Mouse (Mus musculus): Measurements from ENCODE around the gene Cd2. TPM values are rescaled to one million over a fixed set of nuclear protein-coding genes. Genes with fewer than 3 reads are reported as not detected.

Cd2 gene
- polyA plus RNA-seq (2015; fragmentation: Nextera tagmentation; extraction: Ambion mirVana) = 1.2 and 2.2 TPM in 2 replicates

DNA sequence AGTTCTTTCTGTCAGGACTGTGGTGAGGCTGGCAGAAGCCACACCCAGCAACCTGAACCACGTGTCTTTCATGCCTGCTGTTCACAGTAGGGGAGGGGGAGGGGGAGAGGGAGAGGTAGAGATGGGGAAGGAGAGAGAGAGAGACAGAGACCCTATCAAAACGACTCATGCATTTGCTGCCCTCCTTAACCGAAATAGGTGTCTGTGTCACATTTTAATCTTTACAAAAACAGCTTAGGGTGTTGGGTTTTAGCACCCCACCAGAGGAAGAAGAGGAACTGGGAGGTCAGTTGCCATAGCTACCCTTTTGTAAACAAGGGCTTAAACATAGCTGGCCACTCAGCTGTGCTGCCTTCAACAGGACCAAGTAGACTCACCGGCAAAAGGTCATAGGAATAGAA is at the start of gene Cd2:
TSS of gene Cd2 (minus strand) at position 29 of the 401 bp plus-strand sequence.
- 9% methylated on average over 4 of the region's 4 CpGs for WGBS
- no peak for DNase-seq (ENCODE audit: low spot score)
- Histone ChIP-seq H3K4me3 (ENCODE audit: low read depth, low read length) (no peak within 1 kb of the TSS), H3K4me1 (ENCODE audit: insufficient read depth, low read depth, low read length) (no peaks in the 10 kb centered on the region), H3K27ac (ENCODE audit: low read length) (no peak within 1 kb of the TSS), H3K36me3 (ENCODE audit: insufficient read depth, low read length) (no peaks in the 10 kb centered on the region), H3K4me2 (replicated peaks; ENCODE audit: low read depth, low read length) (no peak within 1 kb of the TSS), H3K9me3 (ENCODE audit: low read length) (no peaks in the 10 kb centered on the region), H3K9ac (replicated peaks; ENCODE audit: low read depth) (no peak within 1 kb of the TSS), H3K27me3 (replicated peaks; ENCODE audit: insufficient read depth, low read length) (no peaks in the 10 kb centered on the region)
- TF ChIP-seq EP300 (IDR thresholded peaks at IDR 0.05) (no peak), CTCF (IDR thresholded peaks at IDR 0.05) (no peak)
- no peak for ATAC-seq

DNA sequence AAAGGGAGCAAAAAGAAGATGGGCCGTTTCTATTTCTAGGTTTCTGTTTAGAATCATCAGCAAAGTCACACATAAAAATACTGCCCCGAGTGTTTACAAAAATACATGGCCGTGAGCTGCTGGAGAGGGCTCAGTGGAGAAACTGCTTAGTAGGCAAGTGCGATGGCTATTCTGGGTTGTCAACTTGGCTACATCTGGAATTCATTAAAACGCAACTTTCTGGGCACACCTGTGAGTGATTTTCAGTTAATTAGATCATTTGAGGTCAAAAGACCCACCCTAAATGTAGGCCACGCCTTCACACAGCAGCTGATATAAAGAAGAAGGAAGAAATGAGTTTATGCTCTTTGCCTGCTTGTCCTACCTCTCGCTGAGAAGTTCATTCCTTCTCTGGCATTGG is 40.9 kb upstream of the Cd2 start:
- no peak for TF ChIP-seq EP300 (IDR thresholded peaks at IDR 0.05)
- no peak for TF ChIP-seq CTCF (IDR thresholded peaks at IDR 0.05)

DNA sequence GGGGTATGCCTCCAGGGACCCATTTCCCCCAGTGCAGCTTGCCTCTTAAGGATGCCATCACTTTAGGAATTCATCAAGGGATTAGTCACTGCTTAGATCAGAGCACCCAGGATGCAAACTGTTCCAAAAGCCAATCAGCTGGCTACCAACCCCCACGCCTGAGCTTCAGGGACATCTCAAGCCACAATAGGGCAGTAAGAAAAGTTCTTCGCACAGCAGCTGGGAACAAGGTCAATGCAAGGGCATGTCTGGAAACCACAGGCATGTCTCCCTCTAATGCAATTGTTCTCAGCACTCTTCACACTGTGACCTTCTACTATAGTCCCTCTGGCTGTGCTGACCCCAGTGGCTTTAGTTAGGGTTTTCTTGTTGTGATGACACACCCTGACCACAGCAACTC is 39.5 kb upstream of the Cd2 start:
- Histone ChIP-seq H3K9ac (replicated peaks; ENCODE audit: low read depth) (no peak overlapping the region), H3K36me3 (ENCODE audit: insufficient read depth, low read length) (no peaks in the 10 kb centered on the region), H3K4me2 (replicated peaks; ENCODE audit: low read depth, low read length) (no peak overlapping the region), H3K4me3 (ENCODE audit: low read depth, low read length) (no peak overlapping the region), H3K27me3 (replicated peaks; ENCODE audit: insufficient read depth, low read length) (no peaks in the 10 kb centered on the region), H3K27ac (ENCODE audit: low read length) (no peak overlapping the region), H3K4me1 (ENCODE audit: insufficient read depth, low read depth, low read length) (no peaks in the 10 kb centered on the region), H3K9me3 (ENCODE audit: low read length) (no peaks in the 10 kb centered on the region)
- no peak for TF ChIP-seq CTCF (IDR thresholded peaks at IDR 0.05)
- no peak for TF ChIP-seq EP300 (IDR thresholded peaks at IDR 0.05)
- DNase-seq (ENCODE audit: low spot score) = no peak
- ATAC-seq = no peak
- WGBS = 84% methylated on average over 2 of the region's 2 CpGs

More for the DNA sequence above, 40.9 kb upstream of the Cd2 start:
- no peak overlapping the region for H3K9ac ChIP-seq (replicated peaks; ENCODE audit: low read depth)
- H3K9me3 ChIP-seq (ENCODE audit: low read length) = no peaks in the 10 kb centered on the region
- H3K27me3 ChIP-seq (replicated peaks; ENCODE audit: insufficient read depth, low read length) = no peaks in the 10 kb centered on the region
- no peaks in the 10 kb centered on the region for H3K36me3 ChIP-seq (ENCODE audit: insufficient read depth, low read length)
- H3K27ac ChIP-seq (ENCODE audit: low read length) = no peak overlapping the region
- ATAC-seq = no peak
- no peak for DNase-seq (ENCODE audit: low spot score)
- no peak overlapping the region for H3K4me2 ChIP-seq (replicated peaks; ENCODE audit: low read depth, low read length)
- H3K4me3 ChIP-seq (ENCODE audit: low read depth, low read length) = no peak overlapping the region
- H3K4me1 ChIP-seq (ENCODE audit: insufficient read depth, low read depth, low read length) = no peaks in the 10 kb centered on the region
- WGBS = 76% methylated on average over 7 of the region's 7 CpGs

DNA sequence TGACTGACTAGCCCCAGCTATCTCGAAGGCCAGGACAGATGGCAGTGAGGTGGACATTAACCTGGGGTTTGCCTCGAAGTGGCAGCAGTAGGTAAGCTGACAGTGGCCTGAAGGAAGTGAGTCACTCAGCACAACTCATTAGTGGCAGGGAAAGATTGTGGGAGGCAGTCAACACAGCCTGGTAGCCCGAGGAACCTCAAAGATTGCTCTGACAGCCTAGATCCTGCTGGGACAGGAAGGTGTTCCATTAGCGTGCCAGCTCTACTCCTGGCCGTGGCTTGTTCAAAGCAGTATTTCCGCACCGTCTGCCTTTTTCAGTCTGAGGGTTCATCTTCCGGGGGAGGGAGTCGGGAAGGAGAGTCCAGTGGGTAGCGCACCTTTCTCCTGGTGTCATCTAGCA is 34.7 kb upstream of the Cd2 start:
- H3K4me3 ChIP-seq (ENCODE audit: low read depth, low read length) = no peak overlapping the region
- ATAC-seq (no peak), DNase-seq (ENCODE audit: low spot score) (no peak)
- no peaks in the 10 kb centered on the region for H3K27me3 ChIP-seq (replicated peaks; ENCODE audit: insufficient read depth, low read length)
- WGBS = 66% methylated on average over 10 of the region's 10 CpGs
- H3K4me2 ChIP-seq (replicated peaks; ENCODE audit: low read depth, low read length) = no peak overlapping the region
- TF ChIP-seq CTCF (IDR thresholded peaks at IDR 0.05) (no peak), EP300 (IDR thresholded peaks at IDR 0.05) (no peak)
- H3K36me3 ChIP-seq (ENCODE audit: insufficient read depth, low read length) = no peaks in the 10 kb centered on the region
- H3K9ac ChIP-seq (replicated peaks; ENCODE audit: low read depth) = no peak overlapping the region
- H3K27ac ChIP-seq (ENCODE audit: low read length) = no peak overlapping the region
- peaks cover 5% of the 10 kb centered on the region; the same call in 1 of the 2 replicates for H3K4me1 ChIP-seq (ENCODE audit: insufficient read depth, low read depth, low read length)
- H3K9me3 ChIP-seq (ENCODE audit: low read length) = no peaks in the 10 kb centered on the region

DNA sequence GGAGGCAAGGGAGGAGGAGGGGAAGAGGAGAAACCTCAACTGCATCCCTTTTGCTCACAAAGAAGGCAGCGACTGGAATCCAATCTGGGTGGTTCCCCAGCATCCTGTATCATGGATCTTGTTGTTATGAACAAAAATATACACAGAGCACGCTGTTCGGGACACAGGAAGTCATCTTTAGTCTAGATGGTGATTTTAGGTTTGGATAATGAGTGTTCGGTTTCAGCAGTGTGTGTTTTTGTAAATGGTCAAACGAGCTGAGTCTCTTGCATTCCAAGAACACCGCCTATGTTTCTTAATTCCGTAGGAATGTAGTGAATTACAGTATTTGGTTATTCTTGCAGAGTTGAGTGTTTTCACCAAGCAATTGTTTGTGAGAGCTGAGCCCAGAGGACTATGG is 33.1 kb upstream of the Cd2 start:
- H3K27ac ChIP-seq (ENCODE audit: low read length) = no peak overlapping the region
- TF ChIP-seq EP300 (IDR thresholded peaks at IDR 0.05) (peak; percentile 75), CTCF (IDR thresholded peaks at IDR 0.05) (no peak)
- H3K4me3 ChIP-seq (ENCODE audit: low read depth, low read length) = no peak overlapping the region
- no peaks in the 10 kb centered on the region for H3K27me3 ChIP-seq (replicated peaks; ENCODE audit: insufficient read depth, low read length)
- peak; percentile 40; the same call in 1 of the 2 replicates for ATAC-seq
- H3K4me2 ChIP-seq (replicated peaks; ENCODE audit: low read depth, low read length) = no peak overlapping the region
- peaks cover 5% of the 10 kb centered on the region; the same call in 1 of the 2 replicates for H3K4me1 ChIP-seq (ENCODE audit: insufficient read depth, low read depth, low read length)
- 29% methylated on average over 7 of the region's 7 CpGs for WGBS
- H3K9ac ChIP-seq (replicated peaks; ENCODE audit: low read depth) = no peak overlapping the region
- H3K36me3 ChIP-seq (ENCODE audit: insufficient read depth, low read length) = no peaks in the 10 kb centered on the region
- no peaks in the 10 kb centered on the region for H3K9me3 ChIP-seq (ENCODE audit: low read length)
- no peak for DNase-seq (ENCODE audit: low spot score)

DNA sequence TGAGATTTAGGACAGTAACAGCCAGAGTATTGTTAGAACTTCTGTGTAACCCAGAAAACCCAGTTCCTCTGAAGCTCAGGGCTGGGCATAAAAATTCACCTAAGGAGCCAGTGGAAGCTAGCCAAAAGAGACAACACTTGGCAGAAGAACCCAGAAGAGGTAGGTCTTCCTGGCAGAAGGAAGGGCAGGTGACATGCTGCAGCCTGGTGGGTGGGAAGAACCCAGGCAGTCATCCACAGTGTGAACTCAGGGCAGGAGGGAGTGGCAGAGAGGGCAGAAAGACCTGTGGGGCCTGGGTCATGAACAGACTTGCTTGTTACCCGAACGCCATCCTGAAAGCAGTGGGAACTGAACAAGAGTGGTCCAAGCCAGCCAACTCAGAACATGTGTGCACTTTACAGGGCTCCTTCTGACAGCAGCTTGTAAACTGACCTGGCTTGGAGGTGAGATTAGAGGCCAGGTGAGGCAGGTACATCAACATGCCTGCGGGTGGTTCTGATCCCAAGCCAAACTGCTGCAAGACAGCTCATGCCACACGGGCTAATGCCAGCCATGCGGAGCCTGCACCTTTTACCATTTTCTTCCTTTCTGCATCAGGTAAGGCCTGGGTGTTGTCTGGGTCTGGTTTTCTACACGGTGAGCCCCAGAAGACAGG is 30.9 kb upstream of the Cd2 start:
- no peaks in the 10 kb centered on the region for H3K9me3 ChIP-seq (ENCODE audit: low read length)
- no peak overlapping the region for H3K4me3 ChIP-seq (ENCODE audit: low read depth, low read length)
- peaks cover 5% of the 10 kb centered on the region; the same call in 1 of the 2 replicates for H3K4me1 ChIP-seq (ENCODE audit: insufficient read depth, low read depth, low read length)
- no peak for ATAC-seq
- H3K27me3 ChIP-seq (replicated peaks; ENCODE audit: insufficient read depth, low read length) = no peaks in the 10 kb centered on the region
- H3K27ac ChIP-seq (ENCODE audit: low read length) = no peak overlapping the region
- H3K36me3 ChIP-seq (ENCODE audit: insufficient read depth, low read length) = no peaks in the 10 kb centered on the region
- H3K9ac ChIP-seq (replicated peaks; ENCODE audit: low read depth) = no peak overlapping the region
- 89% methylated on average over 6 of the region's 6 CpGs for WGBS
- DNase-seq (ENCODE audit: low spot score) = no peak
- no peak overlapping the region for H3K4me2 ChIP-seq (replicated peaks; ENCODE audit: low read depth, low read length)
- TF ChIP-seq CTCF (IDR thresholded peaks at IDR 0.05) = no peak
- TF ChIP-seq EP300 (IDR thresholded peaks at IDR 0.05) = no peak
